Mouse (Mus musculus) thymus, postnatal 14 days (tissue): ENCODE results near the gene Kitl.

ENCODE experiments used
- DNase-seq: peaks from one replicate; pipeline ENCODE4 v3.0.0; 2021

Kitl gene

GRCm38 (mm10) chr10:100127837-100128743 is 112.7 kb downstream of the Kitl start:
- no peak for DNase-seq

DNA sequence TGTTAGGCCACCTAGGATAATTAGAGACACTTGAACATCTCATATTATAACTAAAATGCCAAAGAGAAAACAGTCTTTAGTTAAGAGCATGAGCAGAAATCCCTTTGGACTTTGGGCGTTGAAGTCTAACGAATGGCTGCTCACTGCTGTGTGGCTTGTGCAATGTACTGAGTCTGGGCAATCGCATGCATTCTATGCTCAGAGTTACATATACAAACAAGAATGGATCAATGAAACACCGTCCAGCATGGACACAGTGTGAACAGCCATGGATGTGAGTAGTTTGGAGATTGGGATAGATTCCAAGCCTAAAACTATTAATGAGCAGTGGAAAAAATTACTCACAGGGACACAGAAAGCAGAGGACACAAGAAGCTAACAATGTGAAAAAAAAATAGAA is 116.2 kb downstream of the Kitl start:
- DNase-seq = no peak

GRCm38 (mm10) chr10:100132304-100132703 is 116.9 kb downstream of the Kitl start:
- DNase-seq = no peak

- DNase-seq = no peak
These were observed 123.1 kb downstream of the Kitl start for GRCm38 (mm10) chr10:100138552-100138951.

- DNase-seq = no peak
These were observed 132.7 kb downstream of the Kitl start for GRCm38 (mm10) chr10:100148123-100148522.
